Mouse (Mus musculus) gonadal fat pad, adult 2 months (tissue): ENCODE results near the gene Pi4ka. TPM values are rescaled to one million over a fixed set of nuclear protein-coding genes. Genes with fewer than 3 reads are reported as not detected.
"Not testable (repeated sequence)": the region's sequence is repeated elsewhere in the genome, so short reads cannot be mapped to it uniquely, and the experiment has no call there.

Experiments
- DNase-seq: peaks from one replicate; pipeline ENCODE4 v3.0.0-alpha.2; 2012; ENCODE audit warnings: low read depth
- polyA plus RNA-seq: library from polyadenylated mRNA; depleted of rRNA; stranded (reverse); fragments of >200 nt; gene quantifications from 2 replicates; pipeline ENCODE4 v1.2.3, GENCODE M21; 2012; rRNA removed

The Pi4ka gene
- polyA plus RNA-seq, 1 experiment, result 69.0 TPM

DNA sequence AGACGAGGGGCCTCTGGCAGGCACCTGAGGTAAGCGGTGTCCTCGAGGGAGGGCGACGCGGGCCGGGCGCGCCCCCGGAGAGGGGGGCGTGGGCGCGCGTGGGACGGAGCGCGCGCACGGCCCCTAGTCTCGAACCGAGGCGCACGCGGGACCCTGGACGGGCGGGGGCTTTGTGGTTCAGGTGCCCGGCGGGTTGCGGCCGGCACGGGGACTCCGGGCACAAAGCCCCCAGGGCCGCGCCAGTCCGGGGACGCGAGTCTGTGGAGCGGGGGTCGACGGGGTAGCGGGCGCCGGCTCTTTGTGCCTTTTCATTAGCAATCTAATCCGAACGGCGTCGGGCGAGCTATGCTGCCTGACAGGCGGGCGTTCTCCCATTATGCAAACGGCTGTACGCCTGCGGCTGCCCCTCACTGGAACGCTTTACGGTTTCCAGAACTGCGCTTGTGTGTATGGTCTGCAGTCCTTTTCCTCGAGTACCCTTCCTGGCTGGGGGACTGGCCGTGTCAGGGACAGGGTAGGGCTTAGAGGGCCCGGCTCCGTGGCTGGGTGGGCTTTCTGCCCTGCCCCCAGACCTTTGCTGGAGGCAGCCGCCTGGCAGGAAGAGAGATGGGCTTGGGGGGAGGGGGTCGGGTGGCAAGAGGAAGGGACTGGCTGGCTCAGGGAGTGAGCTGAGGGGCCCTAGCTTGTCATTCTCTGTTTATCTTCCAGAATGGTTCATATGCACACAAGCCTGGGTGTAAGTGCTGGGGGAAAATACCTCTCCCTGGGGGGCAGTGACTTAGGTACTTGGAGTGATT, 172.2 kb downstream of the Pi4ka start:
- no peak for DNase-seq

DNA sequence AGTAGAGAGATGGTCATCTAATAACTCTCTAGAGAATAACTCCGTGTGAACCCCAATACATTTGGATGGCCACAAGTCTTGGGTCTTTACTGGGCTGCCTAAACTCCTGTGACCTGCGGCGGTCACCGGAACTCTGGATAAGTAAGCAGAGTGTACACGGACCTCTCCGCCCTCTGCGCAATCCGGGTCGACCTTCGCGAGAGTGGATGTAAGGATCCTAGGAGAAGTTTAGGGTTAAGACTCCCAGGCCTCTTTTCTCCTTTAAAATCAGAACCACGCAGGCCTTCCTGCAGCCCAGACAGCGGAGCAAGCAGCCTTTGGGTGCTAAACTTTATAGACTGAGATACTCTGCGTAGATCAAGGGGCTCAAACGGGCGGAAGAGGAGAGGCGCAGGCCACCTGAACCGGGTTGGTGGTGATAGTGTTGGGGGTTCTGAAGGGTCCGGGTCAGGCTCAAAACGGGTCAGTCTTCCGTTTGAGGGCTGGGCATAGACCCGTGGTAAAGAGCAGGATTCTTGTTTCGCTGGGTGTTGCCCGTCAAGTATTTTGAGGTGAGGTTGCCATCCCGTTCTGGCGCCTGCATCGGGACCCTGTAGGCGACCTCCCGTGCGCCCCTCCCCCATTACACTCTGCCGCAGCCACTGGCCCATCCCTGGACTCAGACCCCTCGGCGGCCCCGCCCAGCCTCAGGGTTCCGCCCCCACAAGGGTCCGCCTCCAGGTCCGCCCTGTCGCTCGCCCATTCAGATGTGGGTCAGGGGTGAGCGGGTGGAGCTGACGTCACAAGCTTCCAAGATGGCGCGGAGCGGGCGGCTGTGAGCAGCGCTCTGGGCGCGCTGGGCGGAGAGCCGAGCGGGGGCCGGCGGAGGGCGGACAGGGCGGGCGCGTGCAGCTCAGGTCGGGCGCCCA, 173.1 kb downstream of the Pi4ka start, which contains the start of gene Hic2:
Gene Hic2, plus strand, starts transcription at position 779 of the 908 bp plus-strand sequence.
- DNase-seq, result no peak

DNA sequence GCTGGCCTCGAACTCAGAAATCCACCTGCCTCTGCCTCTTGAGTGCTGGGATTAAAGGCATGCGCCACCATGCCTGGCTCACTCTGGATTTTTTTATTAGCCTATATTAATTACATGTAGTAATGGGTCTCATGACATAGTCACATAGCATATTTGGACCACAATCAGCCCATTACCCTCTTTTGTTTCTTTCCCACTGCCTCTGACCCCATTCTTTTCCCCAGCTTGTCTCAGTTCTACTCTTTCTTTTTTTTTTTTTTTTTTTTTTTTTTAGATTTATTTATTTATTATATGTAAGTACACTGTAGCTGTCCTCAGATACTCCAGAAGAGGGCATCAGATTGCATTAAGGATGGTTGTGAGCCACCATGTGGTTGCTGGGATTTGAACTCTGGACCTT, 174.6 kb downstream of the Pi4ka start:
- not testable (repeated sequence) for DNase-seq

Other genes with a start within 250 kb of the Pi4ka start
- gene Ube2l3, start 203.7 kb downstream of the Pi4ka start, polyA plus RNA-seq, result 48.4 and 51.4 TPM in 2 replicates
- gene Rimbp3, start 197.7 kb downstream of the Pi4ka start, polyA plus RNA-seq, result 0.36 and 0.88 TPM in 2 replicates
- gene Hic2, start 172.7 kb downstream of the Pi4ka start, polyA plus RNA-seq, result 2.6 and 3.4 TPM in 2 replicates
- gene Tmem191c, start 130.2 kb downstream of the Pi4ka start, polyA plus RNA-seq, result 15.6 and 23.2 TPM in 2 replicates
- gene Serpind1, start 74.9 kb downstream of the Pi4ka start, polyA plus RNA-seq, result 0.12 and 0.18 TPM in 2 replicates
- 7.1 and 9.6 TPM in 2 replicates for gene Snap29, start 328 bp downstream of the Pi4ka start, polyA plus RNA-seq
- gene Crkl, start 45.7 kb upstream of the Pi4ka start, polyA plus RNA-seq, result 28.0 and 28.5 TPM in 2 replicates
- 1.9 and 3.3 TPM in 2 replicates for gene Aifm3, start 83.3 kb upstream of the Pi4ka start, polyA plus RNA-seq
- gene Lztr1, start 102.4 kb upstream of the Pi4ka start, polyA plus RNA-seq, result 141 and 201 TPM in 2 replicates
- 79.7 and 91.9 TPM in 2 replicates for gene Thap7, start 124.8 kb upstream of the Pi4ka start, polyA plus RNA-seq
- 8.6 and 12.0 TPM in 2 replicates for gene Lrrc74b, start 154.9 kb upstream of the Pi4ka start, polyA plus RNA-seq
- gene P2rx6, start 155.6 kb upstream of the Pi4ka start, polyA plus RNA-seq, result 6.8 and 9.0 TPM in 2 replicates
- 214 and 332 TPM in 2 replicates for gene Slc7a4, start 176.9 kb upstream of the Pi4ka start, polyA plus RNA-seq
- 52.4 and 69.2 TPM in 2 replicates for gene Smpd4, start 213.0 kb upstream of the Pi4ka start, polyA plus RNA-seq
- gene Ccdc74a, start 240.2 kb upstream of the Pi4ka start, polyA plus RNA-seq, result 15.7 and 23.9 TPM in 2 replicates